Mouse (Mus musculus): Measurements from ENCODE around the gene 4921517D22Rik.

DNA sequence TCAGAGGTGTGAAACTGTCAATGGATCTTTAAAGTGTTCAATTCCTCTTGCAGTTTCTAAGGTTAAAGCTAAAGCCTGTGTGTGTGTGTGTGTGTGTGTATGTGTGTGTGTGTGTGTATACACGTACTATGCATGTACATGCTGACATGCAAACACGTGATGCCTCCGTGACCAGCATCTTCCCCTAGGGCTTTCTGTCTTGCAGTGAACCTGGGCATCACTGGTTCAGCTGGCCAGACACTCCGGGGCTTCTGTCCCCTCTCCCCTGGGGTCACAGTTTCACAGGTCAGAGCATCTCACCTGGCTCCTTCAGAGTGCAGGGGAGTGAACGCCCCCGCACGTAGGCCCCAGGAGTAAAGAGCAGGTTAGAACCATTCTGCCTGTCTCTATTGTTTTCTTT is 20.3 kb downstream of the 4921517D22Rik start:
- no peak for TF ChIP-seq CTCF (IDR thresholded peaks at IDR 0.05)
- TF ChIP-seq EP300 (IDR thresholded peaks at IDR 0.05), result no peak
